Mouse (Mus musculus): ENCODE results near the gene Ap1s2. TPM values are rescaled to one million over a fixed set of nuclear protein-coding genes. Genes with fewer than 3 reads are reported as not detected.
A peak's percentile ranks its signal among the peaks of the same experiment; 100 is the strongest.

Ap1s2 gene
- total RNA-seq (2017) = 13.8 and 24.0 TPM in 2 replicates

DNA sequence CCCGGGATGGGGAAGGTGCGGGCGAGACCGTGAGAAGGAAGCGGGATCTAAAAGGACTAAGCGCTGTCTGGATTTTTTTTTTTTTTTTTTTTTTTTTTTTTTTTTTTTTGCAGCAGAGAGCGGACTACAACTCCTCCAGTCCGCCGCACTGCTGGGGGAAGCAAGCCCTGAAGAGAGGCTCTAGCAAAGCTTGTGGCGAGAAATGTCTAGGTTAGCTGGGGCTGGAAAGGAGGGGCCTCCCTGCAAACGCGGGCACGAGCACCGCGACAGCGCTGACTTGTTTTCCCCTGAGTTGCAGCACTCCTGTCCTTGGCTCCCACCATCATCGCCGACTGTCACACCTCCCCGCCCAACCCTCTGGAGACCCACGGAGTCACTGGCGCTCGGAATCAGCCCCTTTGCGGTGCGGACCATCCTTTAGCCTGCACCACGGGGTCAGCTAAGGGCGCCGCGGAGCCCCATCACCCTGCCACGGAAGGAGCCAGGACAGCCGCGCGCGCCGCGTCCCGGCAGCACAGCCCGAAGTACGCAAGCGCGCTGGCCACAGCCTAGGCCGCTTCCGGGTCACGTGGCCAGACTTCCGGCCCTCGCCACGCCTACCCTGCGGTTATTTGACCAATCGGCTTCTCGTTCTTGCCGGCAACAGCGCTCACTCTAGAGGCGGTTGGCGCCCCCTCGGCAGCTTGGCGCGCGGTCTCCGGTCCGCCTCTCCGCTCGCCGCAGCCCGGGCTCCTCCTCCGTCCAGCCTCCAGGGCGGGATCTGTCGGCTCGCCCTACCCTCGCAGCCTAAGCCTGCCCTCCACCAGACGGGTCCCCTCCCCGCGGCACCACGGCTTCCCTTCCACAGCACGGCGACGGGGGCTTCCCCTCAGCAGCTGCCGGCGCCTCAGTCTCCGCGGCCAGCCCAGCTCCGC is at the start of gene Ap1s2:
Gene Ap1s2 (plus strand): TSS at position 681 of the 914 bp plus-strand sequence.
- peak; percentile 97 for ATAC-seq (replicated peaks in 1 of 2; ENCODE audit: insufficient read depth in 1 of 2, low FRiP score in 2 of 2, low TSS enrichment in 1 of 2, low read depth in 1 of 2, poor library complexity in 2 of 2, severe bottlenecking in 2 of 2)

DNA sequence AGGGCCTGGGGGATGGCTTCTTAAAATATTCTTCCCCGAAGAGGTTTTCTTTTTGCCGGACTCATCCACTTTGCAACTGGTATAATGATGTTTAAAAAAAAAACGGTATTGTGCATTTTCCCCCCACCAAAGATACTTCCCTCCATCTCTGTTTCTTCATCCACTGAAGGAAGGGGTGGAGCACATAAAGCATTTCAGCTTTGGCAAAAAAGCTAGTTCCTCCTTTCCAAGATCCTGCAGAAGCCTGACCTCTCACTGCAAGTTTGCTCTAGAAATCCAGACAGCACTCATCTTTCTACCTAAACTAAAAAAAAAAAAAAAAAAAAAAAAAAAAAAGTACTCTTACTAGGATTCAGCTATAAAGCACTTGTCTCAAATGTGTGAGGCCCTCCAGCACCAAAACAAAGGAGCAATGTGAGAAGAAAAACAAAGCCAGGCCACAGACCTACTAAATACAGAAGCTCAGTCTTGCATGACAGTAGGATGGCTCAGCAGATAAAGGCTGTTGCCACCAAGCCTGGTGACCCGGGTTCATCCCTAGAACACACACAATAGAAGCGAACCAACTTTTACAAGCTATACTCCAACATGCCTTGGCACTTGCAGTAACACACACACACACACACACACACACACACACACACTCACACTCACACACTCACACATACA is 41.0 kb upstream of the Ap1s2 start:
- ATAC-seq (replicated peaks in 1 of 2; ENCODE audit: insufficient read depth in 1 of 2, low FRiP score in 2 of 2, low TSS enrichment in 1 of 2, low read depth in 1 of 2, poor library complexity in 2 of 2, severe bottlenecking in 2 of 2) = peak; percentile 46 to 51; a peak in 2 of 4 replicates

DNA sequence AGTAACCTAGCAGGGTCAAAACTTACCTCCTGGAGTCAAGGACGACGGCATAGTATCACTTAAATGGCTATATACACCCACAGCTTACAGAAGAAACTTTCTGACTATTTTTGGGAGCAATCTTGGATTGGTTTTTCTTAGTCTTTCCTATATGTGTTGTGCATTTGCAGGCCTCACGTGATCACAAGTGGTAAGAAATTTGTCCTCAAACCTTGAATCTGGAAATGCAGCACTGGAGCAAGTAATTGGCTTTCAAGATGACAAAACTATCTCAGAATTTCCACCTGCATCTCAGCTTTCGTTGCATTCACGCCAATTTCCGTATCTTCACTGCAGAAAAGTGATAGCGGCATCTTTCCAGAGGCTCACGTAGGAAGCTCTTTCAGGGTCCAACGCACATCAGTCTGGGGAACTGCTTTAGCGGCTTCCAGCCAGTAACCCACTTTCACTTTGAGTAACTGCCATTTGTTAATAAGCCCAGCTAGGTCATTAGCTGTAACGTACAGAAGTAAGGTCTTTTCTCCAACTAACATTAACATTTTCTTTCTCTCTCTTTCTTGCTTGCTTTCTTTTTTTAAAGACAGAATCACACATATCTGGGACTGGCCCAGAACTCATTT is 40.0 kb upstream of the Ap1s2 start:
- no peak for ATAC-seq (replicated peaks in 1 of 2; ENCODE audit: insufficient read depth in 1 of 2, low FRiP score in 2 of 2, low TSS enrichment in 1 of 2, low read depth in 1 of 2, poor library complexity in 2 of 2, severe bottlenecking in 2 of 2)

DNA sequence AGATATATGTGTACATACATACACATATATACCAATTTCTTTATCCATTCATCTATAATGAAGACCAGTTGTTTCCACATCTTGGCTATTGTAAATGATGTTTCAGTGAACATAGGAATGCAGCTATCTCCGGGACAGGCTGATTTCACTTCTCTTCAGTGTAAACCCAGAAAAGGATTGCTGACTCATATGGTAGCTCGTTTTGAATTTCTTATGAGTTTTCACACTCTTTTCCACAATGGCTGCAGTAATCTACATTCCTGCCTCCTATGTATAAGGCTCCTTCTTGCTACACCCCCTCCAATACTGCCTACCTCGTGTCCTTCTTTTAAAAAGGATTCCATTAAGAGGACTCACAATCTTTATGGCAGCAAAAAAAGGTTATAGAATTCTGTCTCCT is 32.9 kb upstream of the Ap1s2 start:
- no peak for ATAC-seq (replicated peaks in 1 of 2; ENCODE audit: insufficient read depth in 1 of 2, low FRiP score in 2 of 2, low TSS enrichment in 1 of 2, low read depth in 1 of 2, poor library complexity in 2 of 2, severe bottlenecking in 2 of 2)

DNA sequence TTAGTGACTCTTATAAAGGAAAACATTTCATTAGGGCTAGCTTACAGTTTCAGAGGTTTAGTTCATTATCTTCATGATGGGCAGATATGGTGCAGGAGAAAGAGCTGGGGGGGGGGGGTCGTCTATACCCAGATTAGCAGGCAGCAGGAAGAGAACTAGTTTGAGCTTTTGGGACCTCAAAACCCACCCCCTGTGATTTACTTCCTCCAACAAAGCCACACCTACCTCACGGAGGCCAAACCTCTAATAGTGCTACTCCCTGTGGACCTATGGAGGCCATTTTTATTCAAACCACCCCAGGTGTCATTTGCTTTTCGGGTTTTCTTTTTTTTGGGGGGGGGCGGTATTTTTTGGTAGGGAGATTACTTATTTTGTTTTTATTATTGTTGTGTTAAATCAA is 32.2 kb upstream of the Ap1s2 start:
- no peak for ATAC-seq (replicated peaks in 1 of 2; ENCODE audit: insufficient read depth in 1 of 2, low FRiP score in 2 of 2, low TSS enrichment in 1 of 2, low read depth in 1 of 2, poor library complexity in 2 of 2, severe bottlenecking in 2 of 2)

DNA sequence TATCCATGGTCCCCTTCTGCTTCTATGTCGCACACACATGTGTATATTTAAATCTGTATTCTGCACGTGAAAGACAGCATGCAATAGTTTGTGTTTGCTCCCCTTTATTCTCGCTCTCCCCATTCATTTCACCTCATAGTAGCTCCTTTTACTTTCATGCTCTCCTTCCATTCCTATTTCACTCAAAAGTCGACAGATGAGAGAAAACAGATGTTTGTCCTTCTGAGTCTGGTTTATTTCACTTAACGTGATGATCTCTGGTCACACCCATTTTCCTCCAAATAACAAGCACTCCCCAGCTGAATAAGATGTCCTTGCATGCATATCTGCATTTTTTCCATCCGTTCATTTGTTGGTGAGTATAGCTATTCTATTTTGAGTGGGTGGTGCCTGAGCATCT is 29.8 kb upstream of the Ap1s2 start:
- no peak for ATAC-seq (replicated peaks in 1 of 2; ENCODE audit: insufficient read depth in 1 of 2, low FRiP score in 2 of 2, low TSS enrichment in 1 of 2, low read depth in 1 of 2, poor library complexity in 2 of 2, severe bottlenecking in 2 of 2)

DNA sequence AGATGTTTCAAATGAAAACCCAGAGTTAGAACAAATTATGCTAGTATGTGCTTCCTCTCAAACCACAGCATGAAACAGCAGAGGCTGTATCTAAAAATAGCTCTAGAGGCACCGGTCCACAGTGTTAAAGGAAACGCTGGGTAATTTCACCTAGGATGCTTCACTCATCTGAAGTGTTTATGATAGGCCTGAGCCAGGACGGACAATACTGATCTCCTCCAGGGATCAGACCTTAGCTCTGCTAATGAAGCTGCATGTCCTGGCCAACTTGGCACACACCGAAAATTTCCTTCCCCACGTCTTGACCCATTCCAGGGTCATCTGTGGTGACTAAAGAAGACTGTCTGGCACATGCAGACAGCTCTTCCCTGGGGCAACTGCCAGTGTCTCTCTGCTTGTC is 29.4 kb upstream of the Ap1s2 start:
- peak; percentile 66 to 75 for ATAC-seq (replicated peaks in 1 of 2; ENCODE audit: insufficient read depth in 1 of 2, low FRiP score in 2 of 2, low TSS enrichment in 1 of 2, low read depth in 1 of 2, poor library complexity in 2 of 2, severe bottlenecking in 2 of 2)

DNA sequence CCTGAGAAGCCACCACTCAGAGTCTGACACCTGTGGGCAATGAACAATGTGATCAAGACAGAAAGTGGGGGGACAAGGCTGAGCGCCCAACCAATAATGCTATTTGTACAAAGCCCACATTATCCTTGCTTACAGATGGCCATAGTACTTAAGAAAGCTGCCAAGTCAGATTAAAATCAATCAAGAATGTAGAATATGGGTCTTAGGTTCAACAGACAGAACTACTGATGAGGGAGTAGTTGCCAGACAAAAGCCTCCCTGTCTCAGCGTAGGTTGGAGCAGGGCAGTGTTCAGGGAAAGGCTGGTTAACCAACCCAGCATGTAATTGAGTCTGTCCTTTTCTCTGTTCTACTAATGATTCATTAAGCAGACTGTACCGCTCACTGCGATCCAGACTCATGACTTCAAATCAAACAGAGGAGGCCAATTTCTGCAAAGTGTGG is 23.3 kb upstream of the Ap1s2 start:
- no peak for ATAC-seq (replicated peaks in 1 of 2; ENCODE audit: insufficient read depth in 1 of 2, low FRiP score in 2 of 2, low TSS enrichment in 1 of 2, low read depth in 1 of 2, poor library complexity in 2 of 2, severe bottlenecking in 2 of 2)

DNA sequence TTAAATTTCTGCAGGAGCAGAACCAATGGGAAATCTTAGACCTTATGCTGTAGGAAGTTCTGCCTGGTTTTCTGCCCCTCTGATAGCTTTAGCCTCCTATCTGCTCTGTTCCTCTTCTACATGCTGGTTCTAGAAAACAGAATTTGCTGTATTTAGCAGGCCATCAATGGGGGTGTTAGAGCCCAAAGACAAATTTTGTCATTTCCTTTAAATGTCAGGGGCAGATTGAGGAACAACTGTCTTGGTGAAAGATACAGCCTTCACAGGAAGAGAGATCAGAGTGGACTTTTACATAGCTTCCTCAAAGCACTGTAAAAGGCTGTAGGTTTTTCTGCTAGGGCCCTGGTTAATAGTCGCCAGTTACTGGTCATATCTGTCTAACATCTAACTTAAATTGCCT is 11.5 kb upstream of the Ap1s2 start:
- ATAC-seq (replicated peaks in 1 of 2; ENCODE audit: insufficient read depth in 1 of 2, low FRiP score in 2 of 2, low TSS enrichment in 1 of 2, low read depth in 1 of 2, poor library complexity in 2 of 2, severe bottlenecking in 2 of 2) = peak; percentile 49 to 71; a peak in 3 of 4 replicates

DNA sequence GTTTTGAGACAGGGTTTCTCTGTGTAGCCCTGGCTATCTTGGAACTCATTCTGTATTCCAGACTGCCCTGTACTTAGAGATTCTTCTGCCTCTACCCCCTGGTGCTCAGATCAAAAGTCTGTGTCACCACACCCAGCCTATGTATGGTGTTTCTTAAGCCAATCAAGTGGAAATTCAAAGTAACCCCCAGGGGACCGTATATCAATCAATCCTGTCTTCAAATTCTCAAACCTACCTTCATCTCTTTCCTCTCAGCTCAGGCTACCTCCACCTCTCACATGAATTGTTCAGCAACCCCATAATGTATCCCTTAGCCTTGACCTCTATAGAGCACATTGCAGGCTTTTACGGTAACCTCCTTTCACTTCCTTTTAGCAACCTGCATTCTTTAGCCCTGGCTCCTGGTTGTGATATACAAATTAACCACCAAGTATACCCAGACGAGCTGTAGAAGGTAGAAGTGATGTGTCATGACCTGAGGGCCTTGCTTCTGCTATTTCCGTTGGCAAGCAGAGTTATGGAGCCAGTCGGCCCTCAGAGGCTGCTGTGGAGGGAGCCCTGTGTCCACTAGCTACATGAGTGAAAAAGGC is 9.3 kb upstream of the Ap1s2 start:
- ATAC-seq (replicated peaks in 1 of 2; ENCODE audit: insufficient read depth in 1 of 2, low FRiP score in 2 of 2, low TSS enrichment in 1 of 2, low read depth in 1 of 2, poor library complexity in 2 of 2, severe bottlenecking in 2 of 2) = peak; percentile 29 to 56; a peak in 2 of 4 replicates

DNA sequence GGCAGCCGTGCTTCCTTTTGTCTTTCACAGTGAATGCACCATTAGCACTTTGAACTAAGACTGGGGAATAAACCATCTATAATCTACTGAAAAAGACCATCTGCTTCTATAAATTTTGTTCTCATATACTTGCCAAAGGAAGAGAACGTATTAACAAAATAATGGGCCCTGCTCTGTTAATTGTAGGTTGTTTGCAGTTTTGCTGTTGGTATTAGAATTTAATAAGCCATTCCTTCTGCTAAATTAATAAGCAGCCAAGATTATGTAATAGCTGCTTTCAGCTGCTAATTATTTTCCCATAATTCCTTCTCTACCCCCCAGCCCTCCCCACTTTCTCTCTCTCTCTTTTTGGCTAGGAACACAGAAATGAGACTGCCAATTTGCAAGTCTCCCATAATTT is 2.0 kb upstream of the Ap1s2 start:
- ATAC-seq (replicated peaks in 1 of 2; ENCODE audit: insufficient read depth in 1 of 2, low FRiP score in 2 of 2, low TSS enrichment in 1 of 2, low read depth in 1 of 2, poor library complexity in 2 of 2, severe bottlenecking in 2 of 2) = no peak

DNA sequence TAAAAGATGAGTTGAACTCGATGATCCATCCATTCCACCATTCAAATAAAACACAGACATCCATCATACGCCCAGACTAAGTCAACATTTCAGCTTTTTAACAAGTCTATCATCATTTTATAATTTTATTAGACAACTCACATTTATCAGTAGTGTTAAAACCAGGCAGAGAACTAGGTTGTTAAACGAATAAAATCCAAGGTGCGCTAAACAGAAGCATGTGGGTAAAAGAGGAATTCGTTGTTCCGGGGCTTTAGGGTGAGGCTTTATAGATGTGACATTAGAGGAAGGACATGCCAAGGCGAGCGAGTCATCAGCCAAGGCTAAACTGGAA is 847 bp upstream of the Ap1s2 start:
- ATAC-seq (replicated peaks in 1 of 2; ENCODE audit: insufficient read depth in 1 of 2, low FRiP score in 2 of 2, low TSS enrichment in 1 of 2, low read depth in 1 of 2, poor library complexity in 2 of 2, severe bottlenecking in 2 of 2) = peak in 1 of 2 experiments; percentile 7; a peak in 1 of 4 replicates

DNA sequence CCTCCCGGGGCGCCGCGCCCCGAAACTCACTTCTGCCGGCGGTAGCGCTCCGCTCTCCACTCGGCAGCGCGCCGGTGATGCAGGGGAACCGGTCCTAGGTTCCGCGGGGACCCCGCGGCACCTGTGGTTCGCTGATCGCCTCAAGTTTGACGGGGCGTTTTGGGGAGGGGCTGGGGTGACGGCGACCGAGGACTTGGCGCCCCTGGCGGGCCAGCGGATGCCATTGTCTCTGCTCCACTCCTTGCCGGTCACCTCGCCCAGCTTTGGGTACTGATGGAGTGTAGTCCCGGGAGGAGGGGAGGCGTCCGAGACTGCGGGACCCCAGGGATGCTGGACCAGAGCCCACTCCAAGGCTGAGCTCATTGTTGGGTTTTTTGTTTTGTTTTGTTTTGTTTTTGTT is 564 bp downstream of the Ap1s2 start:
- ATAC-seq (replicated peaks in 1 of 2; ENCODE audit: insufficient read depth in 1 of 2, low FRiP score in 2 of 2, low TSS enrichment in 1 of 2, low read depth in 1 of 2, poor library complexity in 2 of 2, severe bottlenecking in 2 of 2) = 0 out of 4 replicates have a peak, but pooled peaks of 1 of the 2 experiments have one; percentile 9

DNA sequence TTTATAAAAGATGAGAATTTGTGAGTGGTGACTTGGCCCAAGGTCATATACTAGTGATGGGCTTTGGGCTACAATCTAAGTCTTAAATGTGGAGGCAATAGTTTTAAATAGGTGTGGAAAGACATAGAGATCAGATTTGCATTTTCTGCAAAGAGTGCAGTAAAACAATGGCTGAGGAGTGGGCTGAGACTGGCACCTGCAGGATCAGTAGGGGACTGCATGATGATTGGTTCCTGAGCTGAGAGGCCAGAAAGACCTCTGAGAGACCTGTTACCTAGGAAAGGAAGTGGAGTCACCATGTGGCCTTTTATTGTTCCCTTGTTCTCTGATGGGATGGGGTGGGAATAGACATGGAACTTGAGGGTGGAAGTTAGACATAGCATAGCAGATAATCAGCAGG is 4.0 kb downstream of the Ap1s2 start:
- ATAC-seq (replicated peaks in 1 of 2; ENCODE audit: insufficient read depth in 1 of 2, low FRiP score in 2 of 2, low TSS enrichment in 1 of 2, low read depth in 1 of 2, poor library complexity in 2 of 2, severe bottlenecking in 2 of 2) = no peak; a peak in 1 of 4 replicates

DNA sequence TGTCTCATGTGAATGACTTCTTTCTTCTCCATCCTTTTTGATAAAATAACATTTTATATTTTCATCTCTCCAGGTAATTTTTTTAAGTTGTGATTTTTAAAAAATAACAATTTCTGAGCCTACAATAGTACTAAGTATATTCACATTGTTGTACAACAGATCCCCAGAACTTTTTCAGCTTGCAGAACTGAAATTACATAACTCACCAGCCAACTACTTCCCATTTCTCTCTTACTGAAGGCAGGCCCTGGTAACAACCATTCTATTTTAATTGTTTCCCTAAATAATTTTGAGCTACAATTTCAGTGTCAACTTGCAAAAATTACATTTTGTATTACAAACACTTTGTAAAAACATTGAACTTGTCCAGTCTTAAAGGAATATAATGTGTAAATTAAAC is 20.7 kb downstream of the Ap1s2 start:
- ATAC-seq (replicated peaks in 1 of 2; ENCODE audit: insufficient read depth in 1 of 2, low FRiP score in 2 of 2, low TSS enrichment in 1 of 2, low read depth in 1 of 2, poor library complexity in 2 of 2, severe bottlenecking in 2 of 2) = 0 out of 4 replicates have a peak, but pooled peaks of 1 of the 2 experiments have one; percentile 37

DNA sequence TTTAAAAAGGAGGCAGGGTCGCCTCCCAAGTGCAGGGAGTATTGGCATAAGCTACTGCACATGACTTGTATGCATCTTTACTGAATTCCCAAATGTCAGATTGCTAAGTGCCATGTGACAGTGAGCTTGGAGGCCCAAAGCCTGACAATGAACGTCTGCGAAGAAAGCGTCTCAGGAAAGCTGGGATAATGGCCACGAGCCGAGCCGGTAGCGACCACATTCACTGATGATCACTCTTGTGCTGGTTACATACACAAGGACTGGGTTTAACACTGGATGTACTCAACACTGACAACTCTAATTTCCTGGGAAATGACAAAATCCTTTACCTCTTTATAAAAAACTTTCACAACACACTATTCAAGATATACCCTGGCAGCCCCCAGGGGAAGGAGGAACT is 25.9 kb downstream of the Ap1s2 start:
- no peak for ATAC-seq (replicated peaks in 1 of 2; ENCODE audit: insufficient read depth in 1 of 2, low FRiP score in 2 of 2, low TSS enrichment in 1 of 2, low read depth in 1 of 2, poor library complexity in 2 of 2, severe bottlenecking in 2 of 2)

DNA sequence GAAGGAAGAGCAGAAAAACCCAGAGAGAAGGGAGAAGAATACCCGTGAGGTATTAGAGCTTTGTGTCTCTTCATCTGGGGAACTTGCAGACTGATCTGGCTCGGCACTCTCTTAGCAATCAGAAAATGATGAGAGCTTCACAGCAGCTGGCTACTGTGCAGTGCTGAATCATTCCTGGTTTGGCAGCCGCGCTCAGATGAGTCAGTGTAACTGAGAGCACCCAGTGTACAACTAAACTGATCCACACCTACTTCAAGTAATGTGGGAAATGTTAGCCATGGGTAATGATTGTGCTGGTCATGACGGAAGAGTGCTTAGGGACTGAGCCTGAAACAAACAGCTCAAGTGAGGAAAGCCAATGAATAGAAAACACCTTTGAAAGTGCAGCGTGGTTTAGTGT is 29.8 kb downstream of the Ap1s2 start:
- no peak for ATAC-seq (replicated peaks in 1 of 2; ENCODE audit: insufficient read depth in 1 of 2, low FRiP score in 2 of 2, low TSS enrichment in 1 of 2, low read depth in 1 of 2, poor library complexity in 2 of 2, severe bottlenecking in 2 of 2)

DNA sequence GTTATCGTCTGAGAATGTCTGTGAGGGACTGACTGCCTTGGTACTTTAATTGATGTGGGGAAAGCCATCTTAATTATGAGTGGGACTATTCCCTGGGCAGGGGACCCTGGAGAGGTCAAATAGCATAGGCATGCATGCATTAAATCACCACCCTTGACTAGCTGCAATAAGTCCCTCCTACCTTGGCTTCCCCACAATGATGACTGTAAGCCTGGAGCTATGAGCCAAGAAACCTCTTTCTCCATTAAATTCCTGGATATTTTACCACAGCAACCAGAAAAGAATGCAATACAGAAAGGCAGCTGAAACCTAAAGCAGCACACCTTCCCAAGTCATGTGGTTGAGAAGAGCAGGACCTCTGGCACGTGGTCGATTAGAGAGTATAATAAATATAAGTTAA is 35.6 kb downstream of the Ap1s2 start:
- ATAC-seq (replicated peaks in 1 of 2; ENCODE audit: insufficient read depth in 1 of 2, low FRiP score in 2 of 2, low TSS enrichment in 1 of 2, low read depth in 1 of 2, poor library complexity in 2 of 2, severe bottlenecking in 2 of 2) = no peak
